Mouse (Mus musculus) myocyte (in vitro differentiated cells): ENCODE measurements at regions not wholly inside any gene's neighbourhood (a gene's known extent, or its start where the extent isn't known, plus 50 kb on each side); places are given as distances from the start of the nearest gene placed in this dataset.

Experiments used
- E2F4 ChIP-seq: IDR thresholded peaks from one replicate; pipeline ENCODE4 v1.6.1; 2011; ENCODE audit warnings: mild to moderate bottlenecking, control low read depth, moderate library complexity; ENCODE audit not compliant: insufficient read depth
- MAX ChIP-seq: IDR thresholded peaks from one replicate; pipeline ENCODE4 v1.6.1; 2011; ENCODE audit warnings: low read depth, mild to moderate bottlenecking, control low read depth
- MYOD1 ChIP-seq, 3 experiments: IDR thresholded peaks; one replicate each; pipeline ENCODE4 v1.6.1; 2011; ENCODE audit warnings: control low read depth in 2 of 3, low read depth in 2 of 3, mild to moderate bottlenecking in 2 of 3, moderate library complexity in 1 of 3; ENCODE audit not compliant: insufficient read length in 2 of 3, control insufficient read depth in 1 of 3
- MYOG ChIP-seq, 3 experiments: IDR thresholded peaks; one replicate each; pipeline ENCODE4 v1.6.1; 2011; ENCODE audit warnings: control low read depth in 2 of 3, low read depth in 2 of 3, mild to moderate bottlenecking in 2 of 3; ENCODE audit not compliant: insufficient read length in 2 of 3, control insufficient read depth in 1 of 3, insufficient read depth in 1 of 3
- POLR2A ChIP-seq: IDR thresholded peaks from one replicate; pipeline ENCODE4 v1.6.1; 2011; ENCODE audit warnings: low read depth, mild to moderate bottlenecking, control low read depth, moderate library complexity; ENCODE audit not compliant: insufficient read length
- POLR2AphosphoS2 ChIP-seq: IDR thresholded peaks from one replicate; pipeline ENCODE4 v1.6.1; 2011; ENCODE audit warnings: low read depth, control low read depth; ENCODE audit not compliant: insufficient read length
- REST ChIP-seq: IDR thresholded peaks from one replicate; pipeline ENCODE4 v1.6.1; 2011; ENCODE audit warnings: mild to moderate bottlenecking, control low read depth, moderate library complexity; ENCODE audit not compliant: insufficient read depth, insufficient read length
- TCF12 ChIP-seq: IDR thresholded peaks from one replicate; pipeline ENCODE4 v1.6.1; 2011; ENCODE audit warnings: mild to moderate bottlenecking, control low read depth; ENCODE audit not compliant: poor library complexity, insufficient read depth, severe bottlenecking

DNA sequence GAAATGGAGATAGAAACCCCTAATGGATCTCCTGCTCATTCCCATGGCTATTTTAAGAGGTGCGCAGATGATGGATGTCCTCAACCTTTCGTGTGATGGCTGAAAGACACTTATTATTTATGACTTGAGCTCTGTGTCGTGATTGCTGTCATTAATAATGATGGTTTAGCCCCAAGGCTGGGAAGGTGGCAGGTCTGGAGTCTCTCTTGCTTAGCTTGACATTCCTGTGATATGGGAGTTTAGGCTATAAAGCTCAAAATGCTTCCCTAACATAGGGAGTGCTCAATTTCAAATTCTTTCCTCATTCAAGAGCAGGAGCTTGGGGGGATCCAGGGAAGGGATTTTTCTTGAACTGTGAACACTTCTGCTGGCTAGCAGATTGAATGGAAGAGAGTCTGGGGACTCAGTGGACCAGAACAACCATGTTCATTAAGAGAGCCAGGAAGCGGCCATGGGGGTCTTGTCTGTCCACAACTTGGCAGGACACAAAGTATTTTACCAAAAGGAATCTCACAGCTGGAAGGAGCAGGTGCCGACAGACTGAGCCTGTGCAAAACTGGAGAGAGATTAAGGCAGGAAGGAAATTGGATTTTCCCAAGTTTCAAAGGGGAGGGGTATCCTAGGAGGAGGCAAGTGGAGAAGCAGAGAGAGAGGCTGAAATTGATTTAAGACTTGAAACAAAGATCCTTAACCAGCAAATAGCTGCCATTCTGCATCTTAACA is 359.5 kb downstream of the Tns1 start:
- TF ChIP-seq POLR2A (no peak), MAX (no peak), REST (no peak), TCF12 (no peak), E2F4 (no peak), MYOG (IDR thresholded peaks at IDR 0.05; ENCODE audit: control insufficient read depth in 1 of 3, insufficient read depth in 1 of 3, insufficient read length in 2 of 3, low read depth in 2 of 3) (no peak), POLR2AphosphoS2 (no peak), MYOD1 (IDR thresholded peaks at IDR 0.05; ENCODE audit: control insufficient read depth in 1 of 3, insufficient read length in 2 of 3, low read depth in 2 of 3) (no peak)
